Mouse (Mus musculus) thymus, adult 2 months (tissue): ENCODE data around the gene Slc48a1.

Source experiments
- CTCF ChIP-seq: fragments of 200-500 bp; IDR thresholded peaks from 2 replicates; pipeline ENCODE4 v1.5.1; 2012; ENCODE audit warnings: mild to moderate bottlenecking, control low read depth, low read length, moderate library complexity, borderline replicate concordance; ENCODE audit not compliant: control insufficient read depth, poor library complexity, insufficient read depth; ENCODE audit errors: extremely low read depth
- POLR2A ChIP-seq: fragments of 200-500 bp; IDR thresholded peaks from 2 replicates; pipeline ENCODE4 v1.6.1; 2012; ENCODE audit warnings: mild to moderate bottlenecking, low read length, control low read depth, moderate library complexity; ENCODE audit not compliant: control insufficient read depth, poor library complexity, insufficient read depth; ENCODE audit errors: extremely low read depth

- no peak for TF ChIP-seq CTCF
- TF ChIP-seq POLR2A = no peak
Observed at GRCm38 (mm10) chr15:97830253-97830787, 52.0 kb downstream of the Slc48a1 start.
